Mouse (Mus musculus): ENCODE results near the gene Hivep2.

DNA sequence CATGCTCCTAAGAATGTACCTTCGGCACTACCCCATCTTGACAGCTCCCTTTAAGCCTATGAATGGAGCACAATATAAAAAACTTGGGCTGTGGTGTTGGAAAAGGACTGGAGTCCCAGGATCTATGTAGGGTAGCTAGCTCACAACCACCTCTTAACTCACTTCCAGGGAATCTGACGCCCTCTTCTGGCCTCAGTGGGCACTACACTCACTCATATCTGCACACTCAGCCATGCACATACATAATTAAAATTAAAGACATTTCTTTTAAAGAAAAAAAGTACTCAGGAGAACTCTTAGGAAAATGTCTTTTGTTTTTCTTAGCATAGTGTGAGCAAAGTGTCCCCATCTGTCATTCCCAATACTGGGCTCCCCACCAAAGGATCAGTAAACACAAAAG lies 81.1 kb downstream of the Hivep2 start:
- TF ChIP-seq POLR2A (IDR thresholded peaks at IDR 0.05; ENCODE audit: low read depth, low read length): no peak
- TF ChIP-seq CTCF (IDR thresholded peaks at IDR 0.05; ENCODE audit: extremely low read depth, insufficient read depth, insufficient read length, insufficient replicate concordance): peak; percentile 30; the same call in 1 of the 2 replicates

Data from spleen, adult 2 months (tissue).